Mouse (Mus musculus) cerebellum, adult 2 months (tissue): ENCODE measurements around the gene Ccpg1.

Source experiments
- CTCF ChIP-seq: fragments of 200-500 bp; IDR thresholded peaks from 2 replicates; pipeline ENCODE4 v1.5.1; 2011; ENCODE audit warnings: low read depth, mild to moderate bottlenecking, control low read depth, low read length, moderate library complexity, borderline replicate concordance; ENCODE audit not compliant: insufficient read depth
- POLR2A ChIP-seq: fragments of 200-500 bp; IDR thresholded peaks from 2 replicates; pipeline ENCODE4 v1.6.1; 2011; ENCODE audit warnings: low read length, control low read depth, borderline replicate concordance; ENCODE audit not compliant: insufficient read depth

GRCm38 (mm10) chr9:73059224-73059623 lies 74.0 kb downstream of the Ccpg1 start:
- TF ChIP-seq CTCF (no peak), POLR2A (no peak)
